Mouse (Mus musculus) forebrain, postnatal 0 days (tissue): ENCODE measurements at regions not wholly inside any gene's neighbourhood (a gene's known extent, or its start where the extent isn't known, plus 50 kb on each side); places are given as distances from the start of the nearest gene placed in this dataset.

Experiments used
- ATAC-seq: fragments of 200-750 bp; cut with Nextera tagmentation; 2 replicates; pipeline ENCODE4 v1.8.0; 2017; ENCODE audit warnings: mild to moderate bottlenecking, moderate library complexity
- DNase-seq: peaks from one replicate; pipeline ENCODE4 v3.0.0-alpha.2; 2015
- H3K27ac ChIP-seq: fragments of 300-500 bp; sonication (generic); 2 replicates; pipeline ENCODE4 v1.5.1; 2014; ENCODE audit warnings: low read depth, mild to moderate bottlenecking, antibody characterized with exemption, low read length, moderate library complexity, mixed read lengths
- H3K27me3 ChIP-seq: fragments of 300-500 bp; sonication (generic); 2 replicates; pipeline ENCODE4 v1.6.1; 2014; ENCODE audit warnings: mild to moderate bottlenecking, low read length, mixed read lengths; ENCODE audit not compliant: insufficient read depth
- H3K36me3 ChIP-seq: fragments of 300-500 bp; sonication (generic); 2 replicates; pipeline ENCODE4 v1.6.1; 2014; ENCODE audit warnings: mild to moderate bottlenecking, moderate library complexity; ENCODE audit not compliant: insufficient read depth
- H3K4me1 ChIP-seq: fragments of 300-500 bp; sonication (generic); 2 replicates; pipeline ENCODE4 v1.6.1; 2014; ENCODE audit warnings: antibody characterized with exemption; ENCODE audit not compliant: insufficient read depth
- H3K4me2 ChIP-seq: fragments of 300-500 bp; sonication (generic); 2 replicates; pipeline ENCODE4 v1.6.1; 2014; ENCODE audit warnings: low read depth, mild to moderate bottlenecking, moderate library complexity
- H3K4me3 ChIP-seq: fragments of 300-500 bp; sonication (generic); 2 replicates; pipeline ENCODE4 v1.5.1; 2014; ENCODE audit warnings: low read depth, low read length, mixed read lengths
- H3K9ac ChIP-seq: fragments of 300-500 bp; sonication (generic); 2 replicates; pipeline ENCODE4 v1.6.1; 2014; ENCODE audit warnings: mild to moderate bottlenecking
- H3K9me3 ChIP-seq: fragments of 300-500 bp; sonication (generic); 2 replicates; pipeline ENCODE4 v1.6.1; 2016; ENCODE audit warnings: low read length
- CTCF ChIP-seq: sonication (generic); IDR thresholded peaks from 2 replicates; pipeline ENCODE4 v1.5.1; 2016; ENCODE audit warnings: antibody characterized with exemption, control low read depth, low read depth
- WGBS: fragments of 180-500 bp; shearing (Covaris S2); extraction: QIAGEN DNeasy Blood & Tissue Kit; methylation state at CpG from one replicate; pipeline ENCODE4 v1.1.7; 2014; 5-methylcytosine and 5-hydroxymethylcytosine counted together

DNA sequence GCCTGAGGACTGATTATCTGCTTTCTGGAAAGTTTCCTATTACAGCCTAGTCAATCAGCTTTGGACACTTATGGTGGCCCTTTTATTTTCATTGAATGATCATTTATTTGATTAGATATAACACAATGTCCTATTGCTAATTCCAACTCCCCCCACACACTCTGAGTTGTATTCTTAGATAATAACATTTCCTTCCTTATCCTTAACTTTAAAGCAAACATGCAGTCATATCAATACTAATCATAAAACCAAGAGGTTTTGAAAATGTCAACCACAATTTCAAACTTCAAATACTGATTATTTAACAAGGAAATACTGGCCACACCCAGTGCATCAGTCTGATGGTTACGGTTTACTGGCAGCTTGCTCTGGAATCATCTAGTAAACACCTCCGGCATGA lies 237.1 kb upstream of the Mmadhc start:
- DNase-seq (no peak), ATAC-seq (no peak)
- no peak for TF ChIP-seq CTCF
- Histone ChIP-seq H3K27me3 (no peaks in the 10 kb centered on the region), H3K9me3 (no peaks in the 10 kb centered on the region), H3K27ac (no peak overlapping the region), H3K9ac (no peak overlapping the region), H3K4me2 (no peak overlapping the region), H3K36me3 (no peaks in the 10 kb centered on the region), H3K4me3 (no peak overlapping the region), H3K4me1 (no peaks in the 10 kb centered on the region)
- WGBS, result 89% methylated on average over 2 of the region's 2 CpGs

DNA sequence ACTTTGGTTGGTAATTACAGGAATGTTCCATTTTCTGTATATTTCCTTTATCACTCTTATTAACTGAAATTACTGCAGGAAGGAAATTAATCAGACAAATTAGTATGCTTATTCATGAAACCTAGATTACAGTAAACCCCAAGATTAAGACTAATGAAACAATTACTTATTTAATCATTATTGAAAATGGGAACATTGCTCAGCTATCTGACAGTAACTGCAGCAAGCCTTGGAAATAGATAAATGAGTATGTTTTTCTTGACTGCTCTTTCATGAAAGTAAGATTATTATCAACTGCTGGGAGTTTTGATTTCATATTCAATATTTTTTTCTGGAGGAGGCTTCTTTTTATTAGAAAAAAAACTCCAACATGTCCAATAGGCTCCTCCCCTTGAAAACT lies 230.8 kb upstream of the Mmadhc start:
- no peak overlapping the region for H3K27ac ChIP-seq
- H3K4me1 ChIP-seq, result no peaks in the 10 kb centered on the region
- no peak overlapping the region for H3K4me2 ChIP-seq
- no peaks in the 10 kb centered on the region for H3K9me3 ChIP-seq
- ATAC-seq, result no peak
- H3K36me3 ChIP-seq, result no peaks in the 10 kb centered on the region
- H3K4me3 ChIP-seq, result no peak overlapping the region
- no peaks in the 10 kb centered on the region for H3K27me3 ChIP-seq
- TF ChIP-seq CTCF, result no peak
- no peak overlapping the region for H3K9ac ChIP-seq
- no peak for DNase-seq

DNA sequence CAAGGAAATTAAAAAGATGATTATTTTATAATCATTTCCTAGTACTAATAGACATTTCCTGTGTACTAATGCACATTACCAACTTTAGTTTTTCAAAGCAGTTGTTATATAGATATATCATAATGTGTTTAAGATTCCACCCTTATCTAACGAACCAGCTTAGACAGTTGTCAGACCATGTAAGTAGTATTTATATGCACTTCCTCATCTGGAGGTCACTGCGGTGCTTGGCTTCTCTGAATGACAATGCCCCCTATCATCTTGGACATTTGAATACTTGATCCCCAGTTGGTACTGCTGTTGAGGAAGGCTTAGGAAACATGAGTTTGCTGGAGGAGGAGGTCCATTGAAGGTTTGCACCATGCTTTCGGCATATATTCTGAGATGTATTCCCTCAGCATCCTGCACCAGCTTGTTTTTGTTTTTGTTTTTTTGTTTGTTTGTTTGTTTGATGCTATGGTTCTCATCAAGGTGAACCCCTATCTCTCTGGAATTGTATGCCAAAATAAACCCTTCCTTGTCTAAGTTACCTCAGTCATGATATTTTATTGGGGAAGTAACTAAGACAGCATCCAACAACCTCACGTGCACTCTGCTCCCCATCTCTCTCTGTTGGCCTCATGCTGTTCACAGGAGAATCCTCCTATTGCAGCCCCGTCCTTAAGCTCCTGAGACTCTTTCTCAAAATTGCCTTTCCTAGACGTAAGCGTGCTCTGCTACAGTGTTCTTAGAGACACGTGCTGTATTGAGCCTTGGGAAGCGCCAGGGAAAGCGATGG lies 228.4 kb upstream of the Mmadhc start:
- no peaks in the 10 kb centered on the region for H3K9me3 ChIP-seq
- no peak for TF ChIP-seq CTCF
- H3K27me3 ChIP-seq, result no peaks in the 10 kb centered on the region
- ATAC-seq (no peak), DNase-seq (no peak)
- no peaks in the 10 kb centered on the region for H3K4me1 ChIP-seq
- no peak overlapping the region for H3K9ac ChIP-seq
- H3K27ac ChIP-seq, result no peak overlapping the region
- no peaks in the 10 kb centered on the region for H3K36me3 ChIP-seq
- no peak overlapping the region for H3K4me2 ChIP-seq
- no peak overlapping the region for H3K4me3 ChIP-seq
- 90% methylated on average over 10 of the region's 10 CpGs for WGBS

DNA sequence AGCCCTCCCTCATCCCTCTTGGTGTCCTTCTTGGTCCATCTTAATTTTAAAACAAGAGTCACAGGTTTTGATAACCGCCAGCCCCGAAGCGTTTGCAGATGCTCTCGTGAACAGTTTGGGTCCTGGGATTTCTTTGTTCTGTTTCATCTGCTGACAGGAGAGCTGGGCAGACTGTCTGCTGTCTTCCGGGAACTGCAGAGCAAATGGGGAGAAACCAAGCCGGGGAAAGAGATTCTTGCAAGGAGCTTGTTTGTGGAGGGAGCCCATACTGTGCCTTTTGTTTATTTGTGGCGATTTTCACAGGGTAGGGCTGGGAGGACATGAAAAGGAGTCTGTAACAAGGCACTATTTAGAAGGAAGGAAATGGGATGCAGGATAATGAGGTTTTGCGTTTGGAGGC lies 223.6 kb upstream of the Mmadhc start:
- H3K4me3 ChIP-seq, result no peak overlapping the region
- 15% methylated on average over 8 of the region's 8 CpGs for WGBS
- no peak for TF ChIP-seq CTCF
- H3K4me2 ChIP-seq, result peak overlapping the region; percentile 13
- H3K9me3 ChIP-seq, result no peaks in the 10 kb centered on the region
- peak; percentile 62 for ATAC-seq
- no peaks in the 10 kb centered on the region for H3K27me3 ChIP-seq
- DNase-seq, result peak; percentile 34
- peak overlapping the region; percentile 26; the same call in 1 of the 2 replicates for H3K9ac ChIP-seq
- H3K4me1 ChIP-seq, result no peaks in the 10 kb centered on the region
- no peaks in the 10 kb centered on the region for H3K36me3 ChIP-seq
- peak overlapping the region; percentile 1; the same call in 1 of the 2 replicates for H3K27ac ChIP-seq

DNA sequence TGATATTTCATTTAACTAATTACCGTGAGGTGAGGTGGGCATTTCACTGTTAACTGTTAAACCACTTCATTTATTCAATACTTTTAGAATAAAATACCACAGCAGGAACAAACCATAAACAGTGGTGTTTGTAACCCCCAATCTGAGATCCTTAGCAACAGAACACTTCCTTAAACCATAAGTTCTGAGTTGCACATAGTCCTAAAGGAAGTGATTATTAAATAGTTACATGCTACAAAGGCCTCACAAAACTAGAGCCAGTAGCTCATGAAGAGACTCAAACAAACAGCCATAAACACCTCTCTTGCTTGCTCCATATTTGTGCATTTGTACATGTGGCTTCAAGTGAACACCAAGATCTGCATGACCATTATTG lies 222.5 kb upstream of the Mmadhc start:
- H3K27me3 ChIP-seq, result no peaks in the 10 kb centered on the region
- no peak for TF ChIP-seq CTCF

DNA sequence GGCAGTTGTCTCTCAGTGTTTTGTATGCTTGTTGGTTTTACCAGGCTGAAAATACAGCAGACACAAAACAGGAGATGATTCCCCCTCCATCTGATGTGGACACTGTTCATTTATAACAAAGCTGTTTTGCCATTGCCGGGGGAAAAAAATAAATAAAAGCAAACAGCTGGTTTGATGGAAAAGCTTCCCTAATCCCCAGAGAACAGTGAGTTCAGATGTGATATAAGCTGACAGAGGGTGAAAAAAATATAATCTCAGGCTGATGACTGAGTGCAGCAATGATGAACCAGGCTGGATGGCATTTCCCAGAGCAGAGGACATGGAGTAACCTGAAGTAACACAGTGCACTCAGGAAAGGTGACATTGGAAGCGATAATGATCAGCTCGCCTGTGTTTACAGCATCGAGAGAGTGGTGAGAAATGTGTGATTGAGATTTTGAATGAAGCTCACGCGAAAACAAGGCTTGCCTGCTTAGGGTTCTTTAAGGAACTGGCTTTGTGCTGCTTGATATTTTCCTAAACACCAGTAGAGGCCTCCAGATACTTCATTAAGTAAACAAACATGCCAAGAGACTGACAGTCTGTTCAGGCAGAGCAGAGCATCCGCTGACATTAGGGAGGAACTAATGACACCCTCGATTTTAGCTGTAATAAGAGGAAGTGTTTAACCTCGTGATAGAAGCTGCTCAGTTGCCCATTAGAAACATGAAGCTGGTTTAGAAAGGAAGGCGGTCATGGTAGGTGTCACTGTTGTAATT lies 221.9 kb upstream of the Mmadhc start:
- Histone ChIP-seq H3K9me3 (no peaks in the 10 kb centered on the region), H3K4me2 (no peak overlapping the region), H3K4me3 (no peak overlapping the region), H3K27ac (no peak overlapping the region), H3K36me3 (no peaks in the 10 kb centered on the region), H3K4me1 (no peaks in the 10 kb centered on the region), H3K27me3 (no peaks in the 10 kb centered on the region), H3K9ac (no peak overlapping the region)
- TF ChIP-seq CTCF, result peak; percentile 57
- 37% methylated on average over 10 of the region's 10 CpGs for WGBS
- ATAC-seq (peak; percentile 81), DNase-seq (peak; percentile 52)

More for the DNA sequence above, 222.5 kb upstream of the Mmadhc start:
- H3K4me1 ChIP-seq, result no peaks in the 10 kb centered on the region
- no peak overlapping the region for H3K27ac ChIP-seq
- no peak overlapping the region for H3K4me3 ChIP-seq
- no peaks in the 10 kb centered on the region for H3K9me3 ChIP-seq
- H3K9ac ChIP-seq, result no peak overlapping the region
- no peak for DNase-seq
- 73% methylated on average over 1 of the region's 1 CpGs for WGBS
- H3K36me3 ChIP-seq, result no peaks in the 10 kb centered on the region
- ATAC-seq, result no peak
- no peak overlapping the region for H3K4me2 ChIP-seq

DNA sequence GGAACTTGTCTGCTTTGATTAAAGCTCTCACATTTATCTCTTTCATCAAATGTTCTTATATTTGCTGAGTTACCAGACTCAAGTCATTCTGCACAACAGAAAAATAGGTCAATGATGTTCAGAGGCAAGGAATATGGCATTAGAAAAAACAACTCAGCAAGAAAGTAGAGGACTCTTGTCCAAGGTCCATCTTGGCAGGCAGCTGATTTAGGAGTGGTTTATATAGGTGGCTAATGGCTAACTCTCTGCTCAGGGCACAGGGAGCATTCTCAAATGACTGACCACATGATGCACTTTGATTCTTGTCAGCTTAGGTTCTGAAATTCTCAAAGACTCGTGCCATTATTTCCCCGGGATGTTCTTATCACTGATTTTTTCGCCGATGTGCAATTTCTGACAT lies 216.7 kb upstream of the Mmadhc start:
- Histone ChIP-seq H3K36me3 (no peaks in the 10 kb centered on the region), H3K27me3 (no peaks in the 10 kb centered on the region), H3K27ac (no peak overlapping the region), H3K9ac (no peak overlapping the region), H3K4me2 (no peak overlapping the region), H3K4me3 (no peak overlapping the region), H3K9me3 (no peaks in the 10 kb centered on the region), H3K4me1 (no peaks in the 10 kb centered on the region)
- DNase-seq (no peak), ATAC-seq (no peak)
- WGBS, result 93% methylated on average over 4 of the region's 4 CpGs
- TF ChIP-seq CTCF, result no peak
